Mouse (Mus musculus) c-Kit-negative CD71-positive TER-119-positive erythroid progenitor cells, embryonic 14.5 days (primary cell): Measurements from ENCODE around the gene Olfr385.
"Not testable (repeated sequence)": the region's sequence is repeated elsewhere in the genome, so short reads cannot be mapped to it uniquely, and the experiment has no call there.

ENCODE experiments used
- DNase-seq: peaks from one replicate; pipeline ENCODE4 v3.0.0-alpha.2; 2013; ENCODE audit warnings: low read depth, low spot score

The Olfr385 gene

DNA sequence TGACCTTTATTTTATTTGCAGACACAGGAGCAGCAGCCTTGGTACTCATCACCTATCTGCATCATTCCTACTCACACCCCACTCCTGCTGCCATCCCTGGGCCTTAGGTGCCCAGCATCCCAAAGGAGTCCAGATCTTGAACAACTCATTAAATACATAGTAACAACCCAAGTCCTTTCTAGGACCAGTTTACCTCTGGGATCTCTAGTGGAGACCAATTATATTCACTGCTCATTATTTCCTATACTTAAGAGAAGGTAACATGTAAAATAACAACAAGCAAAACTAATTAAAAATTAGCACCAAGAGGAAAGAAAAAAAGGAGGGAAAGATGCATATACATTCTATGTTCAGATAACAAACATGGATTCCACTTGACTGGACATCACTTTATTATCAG is at the start of gene Olfr385:
TSS of gene Olfr385 (minus strand) at position 101 of the 400 bp plus-strand sequence.
- DNase-seq: no peak

DNA sequence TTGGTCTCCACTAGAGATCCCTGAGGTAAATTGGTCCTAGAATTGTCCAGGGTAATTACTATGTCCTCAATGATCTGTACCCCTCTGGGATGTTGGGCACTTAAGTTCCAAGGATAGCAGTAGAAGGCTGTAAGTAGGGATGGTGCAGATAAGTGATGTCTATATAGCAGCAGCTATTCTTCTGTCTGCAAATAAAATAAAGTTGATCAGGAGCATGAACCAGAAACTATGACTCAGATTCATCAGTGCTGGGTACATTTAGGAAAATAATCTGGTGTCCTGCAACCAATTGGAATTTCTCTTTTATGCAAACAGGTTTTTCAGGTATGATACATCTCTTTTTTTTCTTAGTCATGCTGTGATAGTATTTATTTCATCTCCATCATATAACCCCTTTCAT is 5.5 kb upstream of the Olfr385 start, which contains the start of gene Olfr384:
TSS of gene Olfr384 (plus strand) at position 301 of the 400 bp plus-strand sequence.
- DNase-seq: no peak

GRCm38 (mm10) chr11:73583188-73583587 is 9.6 kb downstream of the Olfr385 start:
- not testable (repeated sequence) for DNase-seq

GRCm38 (mm10) chr11:73579871-73580270 is 12.9 kb downstream of the Olfr385 start:
- no peak for DNase-seq
